Mouse (Mus musculus) limb, embryonic 12.5 days (tissue): Measurements from ENCODE around the gene Rtl1. TPM values are rescaled to one million over a fixed set of nuclear protein-coding genes. Genes with fewer than 3 reads are reported as not detected.

Source experiments
- ATAC-seq: fragments of 200-750 bp; cut with Nextera tagmentation; 2 replicates; pipeline ENCODE4 v1.8.0; 2017; ENCODE audit warnings: low read depth, moderate TSS enrichment; ENCODE audit not compliant: insufficient number of reproducible peaks, insufficient read depth, low FRiP score, low TSS enrichment
- H3K27ac ChIP-seq: fragments of 300-500 bp; sonication (generic); 2 replicates; pipeline ENCODE4 v1.5.1; 2016; ENCODE audit warnings: mild to moderate bottlenecking, moderate library complexity
- H3K27me3 ChIP-seq: fragments of 300-500 bp; sonication (generic); 2 replicates; pipeline ENCODE4 v1.6.1; 2016; ENCODE audit warnings: mild to moderate bottlenecking, moderate library complexity
- H3K36me3 ChIP-seq: fragments of 300-500 bp; sonication (generic); 2 replicates; pipeline ENCODE4 v1.6.1; 2016; ENCODE audit warnings: mild to moderate bottlenecking, moderate library complexity
- H3K4me1 ChIP-seq: fragments of 300-500 bp; sonication (generic); replicated peaks from 2 replicates; pipeline ENCODE4 v1.6.1; 2016
- H3K4me2 ChIP-seq: fragments of 300-500 bp; sonication (generic); 2 replicates; pipeline ENCODE4 v1.6.1; 2016; ENCODE audit warnings: mild to moderate bottlenecking, moderate library complexity
- H3K4me3 ChIP-seq: fragments of 300-500 bp; sonication (generic); replicated peaks from 2 replicates; pipeline ENCODE4 v1.5.1; 2016; ENCODE audit warnings: mild to moderate bottlenecking
- H3K9ac ChIP-seq: fragments of 300-500 bp; sonication (generic); replicated peaks from 2 replicates; pipeline ENCODE4 v1.6.1; 2016; ENCODE audit warnings: mild to moderate bottlenecking, moderate library complexity
- H3K9me3 ChIP-seq: fragments of 300-500 bp; sonication (generic); 2 replicates; pipeline ENCODE4 v1.6.1; 2016; ENCODE audit warnings: mild to moderate bottlenecking, moderate library complexity
- WGBS: fragments of 180-500 bp; shearing (Covaris S2); methylation state at CpG from one replicate; pipeline ENCODE4 v1.1.7; 2016; 5-methylcytosine and 5-hydroxymethylcytosine counted together
- polyA plus RNA-seq: library from polyadenylated mRNA; unstranded; fragments of >200 nt; fragmentation: Nextera tagmentation; extraction: Ambion mirVana; gene quantifications from 2 replicates; pipeline ENCODE4 v1.2.1, GENCODE M21; 2016

The Rtl1 gene
- 1.5 and 1.7 TPM in 2 replicates for polyA plus RNA-seq

DNA sequence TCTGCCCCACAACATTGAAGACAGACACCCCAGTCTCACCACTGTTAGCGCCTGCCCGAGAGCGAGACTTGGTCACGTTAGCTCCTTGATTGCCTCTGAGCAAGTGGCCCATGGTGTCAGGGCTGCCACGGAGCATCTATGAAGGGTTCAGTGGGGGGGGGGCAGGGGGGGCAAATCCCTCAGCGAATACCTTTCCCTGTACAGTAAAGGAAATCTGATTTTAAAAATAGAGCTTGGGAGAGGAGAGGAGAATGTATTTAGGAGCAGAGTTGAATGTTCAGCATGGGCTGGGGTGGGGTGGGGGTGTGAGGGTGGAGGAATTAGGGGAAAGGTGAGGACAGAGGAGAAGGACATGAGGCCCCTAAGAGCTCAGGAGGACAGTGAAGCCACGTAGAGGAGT, at the start of gene Rtl1:
Gene Rtl1 (minus strand): TSS at position 101 of the 400 bp plus-strand sequence.
- Histone ChIP-seq H3K9ac (no peak within 1 kb of the TSS), H3K4me2 (no peak within 1 kb of the TSS), H3K4me1 (peaks cover 22% of the 10 kb centered on the region), H3K4me3 (no peak within 1 kb of the TSS), H3K36me3 (peaks cover 48% of the 10 kb centered on the region), H3K27me3 (no peaks in the 10 kb centered on the region), H3K27ac (no peak within 1 kb of the TSS), H3K9me3 (no peaks in the 10 kb centered on the region)
- ATAC-seq, result no peak
- 86% methylated on average over 7 of the region's 7 CpGs for WGBS

DNA sequence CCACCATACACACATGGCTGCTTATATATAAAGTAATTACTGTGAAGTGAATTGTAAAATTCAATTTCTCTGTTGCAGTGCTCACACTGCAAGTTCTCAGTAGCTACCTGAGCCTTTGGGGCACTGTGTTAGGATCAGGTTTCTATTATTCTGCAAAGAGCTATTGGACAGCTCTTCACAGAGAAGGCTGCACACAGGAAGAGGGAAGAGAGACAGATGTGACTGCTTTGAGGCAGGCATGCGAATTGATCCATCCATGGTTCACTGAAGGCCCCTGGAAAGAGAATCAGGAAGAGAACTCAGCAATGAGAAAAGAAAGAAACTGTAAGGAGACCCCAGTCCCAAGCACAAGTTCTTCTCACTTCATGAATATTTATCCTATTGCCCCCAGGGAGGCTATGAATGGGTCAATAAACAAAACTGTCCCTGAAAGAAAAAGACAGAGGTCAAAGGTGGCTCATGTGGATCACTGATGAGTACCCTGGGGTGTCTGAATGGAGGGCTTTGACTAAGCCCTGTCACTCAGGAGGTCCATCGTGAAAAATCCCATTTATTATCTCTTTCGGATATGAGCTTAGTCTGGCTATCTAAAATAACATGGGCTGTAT, 40.5 kb upstream of the Rtl1 start:
- 66% methylated on average over 3 of the region's 3 CpGs for WGBS

DNA sequence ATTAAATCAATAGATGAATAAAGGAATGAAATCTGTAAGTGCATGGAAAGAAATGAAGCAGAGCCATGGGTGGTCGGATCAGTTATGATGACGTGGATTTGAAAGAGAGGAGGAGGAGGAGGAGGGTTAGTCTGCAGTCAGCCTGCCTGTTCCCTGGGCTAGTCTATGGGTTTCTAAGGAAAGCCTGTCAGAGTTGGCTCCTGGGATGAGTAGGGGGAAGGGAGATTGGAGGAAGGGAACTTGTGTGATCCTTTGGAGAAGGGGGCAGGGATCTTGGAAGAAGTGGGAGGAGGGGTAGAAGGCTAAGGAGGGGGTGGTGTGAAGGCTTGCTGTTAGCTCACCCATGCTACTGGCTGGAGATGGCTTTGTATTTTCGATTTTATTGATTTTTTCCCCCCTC, 31.9 kb upstream of the Rtl1 start:
- no peak overlapping the region for H3K27ac ChIP-seq
- H3K4me1 ChIP-seq, result no peaks in the 10 kb centered on the region
- WGBS, result 62% methylated on average over 3 of the region's 3 CpGs
- H3K27me3 ChIP-seq, result no peaks in the 10 kb centered on the region
- no peak overlapping the region for H3K4me3 ChIP-seq
- H3K36me3 ChIP-seq, result peaks cover 5% of the 10 kb centered on the region; the same call in 1 of the 2 replicates
- no peaks in the 10 kb centered on the region for H3K9me3 ChIP-seq
- ATAC-seq, result no peak
- H3K4me2 ChIP-seq, result no peak overlapping the region
- H3K9ac ChIP-seq, result no peak overlapping the region

More for the DNA sequence above, 40.5 kb upstream of the Rtl1 start:
- H3K4me1 ChIP-seq, result no peaks in the 10 kb centered on the region
- no peak overlapping the region for H3K4me2 ChIP-seq
- H3K36me3 ChIP-seq, result peaks cover 19% of the 10 kb centered on the region; the same call in 1 of the 2 replicates
- H3K27me3 ChIP-seq, result no peaks in the 10 kb centered on the region
- H3K27ac ChIP-seq, result no peak overlapping the region
- H3K4me3 ChIP-seq, result no peak overlapping the region
- no peak overlapping the region for H3K9ac ChIP-seq
- no peak for ATAC-seq
- H3K9me3 ChIP-seq, result no peaks in the 10 kb centered on the region

DNA sequence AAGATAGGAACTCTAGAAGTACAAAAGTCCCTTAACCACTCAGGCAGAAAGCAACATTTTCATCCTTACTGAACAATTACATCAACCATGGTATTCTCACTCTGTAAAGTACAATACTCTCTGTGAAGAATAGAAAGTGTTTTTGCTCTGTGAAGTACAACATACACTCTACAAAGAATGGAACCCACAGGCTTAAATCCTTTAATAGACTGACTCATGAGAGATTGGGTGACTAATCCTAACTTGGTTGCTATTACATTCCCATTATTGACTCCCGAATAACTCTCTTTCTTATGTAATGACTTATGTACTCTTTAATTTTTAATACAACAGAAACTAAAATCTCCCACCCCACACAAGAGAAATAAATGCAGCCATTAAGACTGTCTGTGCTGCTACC, 28.8 kb upstream of the Rtl1 start:
- no peak for ATAC-seq
- Histone ChIP-seq H3K4me3 (no peak overlapping the region), H3K27me3 (no peaks in the 10 kb centered on the region), H3K36me3 (peaks cover 8% of the 10 kb centered on the region; the same call in 1 of the 2 replicates), H3K4me1 (no peaks in the 10 kb centered on the region), H3K4me2 (no peak overlapping the region), H3K9me3 (no peaks in the 10 kb centered on the region), H3K27ac (no peak overlapping the region), H3K9ac (no peak overlapping the region)
- WGBS, result 89% methylated on average over 1 of the region's 1 CpGs

DNA sequence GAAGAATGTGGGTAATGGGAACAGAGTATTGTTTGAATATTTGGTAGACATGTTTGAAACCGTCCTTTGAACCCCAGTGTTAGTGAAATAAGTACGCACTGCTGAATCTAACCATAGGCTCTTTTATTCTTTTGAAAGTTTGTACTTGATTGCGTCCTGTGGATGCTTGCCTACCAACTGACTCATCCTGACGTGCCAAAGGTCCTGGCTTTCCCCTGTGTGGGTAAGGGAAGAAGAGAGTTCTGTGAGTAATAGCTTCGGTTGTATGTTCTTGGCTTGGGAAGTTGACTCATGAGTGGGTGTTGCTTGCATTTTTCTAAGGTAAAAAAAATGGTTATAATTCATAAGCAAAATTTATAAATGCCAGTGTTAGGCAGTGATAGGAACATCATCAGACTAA, 26.8 kb upstream of the Rtl1 start:
- 89% methylated on average over 5 of the region's 5 CpGs for WGBS
- Histone ChIP-seq H3K36me3 (peaks cover 11% of the 10 kb centered on the region; the same call in 1 of the 2 replicates), H3K4me1 (no peaks in the 10 kb centered on the region), H3K27me3 (no peaks in the 10 kb centered on the region), H3K4me2 (no peak overlapping the region), H3K9ac (no peak overlapping the region), H3K27ac (no peak overlapping the region), H3K9me3 (no peaks in the 10 kb centered on the region), H3K4me3 (no peak overlapping the region)
- ATAC-seq, result no peak

DNA sequence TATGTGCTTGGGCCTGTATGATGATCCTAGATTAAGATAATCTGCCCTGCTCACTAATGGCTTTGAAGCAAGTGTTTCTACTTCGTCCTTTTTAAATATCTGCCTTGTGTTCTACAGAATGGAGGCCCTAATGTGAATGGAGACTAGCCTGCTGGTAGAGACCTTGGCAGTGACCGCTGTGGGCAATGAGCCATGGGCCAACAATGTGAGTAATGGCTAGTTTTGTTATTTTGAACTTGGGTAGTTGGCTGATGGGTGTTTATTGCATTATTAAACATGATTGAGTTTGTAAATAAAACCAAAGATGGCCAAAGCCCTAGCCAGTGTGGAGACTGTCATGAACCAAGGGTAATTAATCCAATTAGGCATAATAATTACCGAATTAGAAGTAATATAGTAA, 20.1 kb upstream of the Rtl1 start:
- Histone ChIP-seq H3K9ac (no peak overlapping the region), H3K4me2 (no peak overlapping the region), H3K4me3 (no peak overlapping the region), H3K27me3 (no peaks in the 10 kb centered on the region; the same call in 1 of the 2 replicates), H3K9me3 (no peaks in the 10 kb centered on the region), H3K36me3 (peaks cover 46% of the 10 kb centered on the region), H3K27ac (no peak overlapping the region), H3K4me1 (no peaks in the 10 kb centered on the region)
- 94% methylated on average over 3 of the region's 3 CpGs for WGBS
- no peak for ATAC-seq

DNA sequence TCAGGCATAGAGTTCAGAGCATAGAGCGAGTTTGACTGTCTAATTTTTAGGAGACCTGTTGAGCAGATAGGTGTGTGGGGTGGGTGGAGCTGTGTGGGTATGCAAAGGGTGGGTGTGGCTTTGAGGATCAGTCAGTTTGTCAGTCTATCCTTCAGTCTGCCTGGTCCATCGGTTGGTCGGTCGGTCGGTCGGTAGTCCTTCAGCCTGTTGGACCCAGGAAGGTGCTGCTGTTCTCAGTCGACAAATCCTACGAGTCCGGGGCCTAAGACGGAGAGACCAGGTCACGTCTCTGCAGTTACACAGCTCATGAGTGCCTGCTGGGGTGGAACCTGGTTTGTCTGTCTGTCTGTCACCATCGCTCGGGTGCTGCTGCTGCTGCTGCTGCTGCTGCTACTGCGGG, 17.9 kb upstream of the Rtl1 start:
- Histone ChIP-seq H3K36me3 (peaks cover 50% of the 10 kb centered on the region), H3K27ac (no peak overlapping the region), H3K27me3 (peaks cover 11% of the 10 kb centered on the region), H3K4me1 (peaks cover 14% of the 10 kb centered on the region), H3K4me3 (no peak overlapping the region), H3K9ac (no peak overlapping the region), H3K9me3 (no peaks in the 10 kb centered on the region), H3K4me2 (no peak overlapping the region)
- ATAC-seq, result no peak
- WGBS, result 92% methylated on average over 14 of the region's 14 CpGs

DNA sequence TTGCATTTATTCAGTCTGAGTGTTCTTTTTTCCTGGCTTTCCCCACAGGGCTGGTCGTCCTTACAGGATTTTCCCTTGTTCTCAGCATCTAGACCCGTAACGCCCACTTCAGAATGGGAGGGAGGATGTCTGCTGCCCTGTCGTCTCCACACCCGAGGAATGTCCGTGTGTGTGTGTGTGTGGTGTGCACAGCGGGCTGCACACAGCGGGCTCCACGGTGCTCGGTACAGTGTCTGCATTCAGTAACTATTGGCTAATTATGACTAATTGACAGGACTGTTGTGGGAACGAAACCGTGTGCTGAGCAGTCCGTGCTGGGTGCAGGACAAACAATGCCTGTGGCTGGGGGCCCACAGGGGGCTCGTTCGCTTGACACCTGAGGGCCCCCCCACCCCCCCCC, 17.0 kb upstream of the Rtl1 start:
- WGBS, result 45% methylated on average over 15 of the region's 15 CpGs
- Histone ChIP-seq H3K27ac (no peak overlapping the region), H3K4me3 (no peak overlapping the region), H3K4me2 (peak overlapping the region; percentile 30), H3K36me3 (peaks cover 51% of the 10 kb centered on the region), H3K4me1 (peaks cover 17% of the 10 kb centered on the region), H3K9me3 (no peaks in the 10 kb centered on the region), H3K9ac (peak overlapping the region; percentile 23; the same call in 1 of the 2 replicates), H3K27me3 (peaks cover 19% of the 10 kb centered on the region)
- ATAC-seq, result no peak

DNA sequence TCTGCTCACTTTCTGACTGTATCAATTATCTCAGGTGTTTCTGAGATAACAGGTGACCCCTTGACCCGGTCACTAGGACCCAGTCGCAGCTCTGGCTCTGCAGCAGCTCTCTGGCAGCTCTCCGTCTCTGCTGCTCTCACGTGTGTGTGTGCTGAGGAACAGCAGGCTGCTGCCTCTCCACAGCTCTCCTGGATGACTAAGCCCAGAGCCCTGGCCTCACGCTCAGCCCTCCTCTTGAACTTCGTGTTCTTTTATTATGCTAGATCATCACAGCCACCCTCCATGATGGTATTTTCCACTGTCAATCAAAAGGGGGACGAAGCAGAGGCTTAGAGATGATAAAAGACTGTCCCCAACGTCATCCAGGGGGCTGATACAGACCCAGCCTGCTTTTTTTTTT, 15.2 kb upstream of the Rtl1 start:
- WGBS, result 74% methylated on average over 8 of the region's 8 CpGs
- no peak overlapping the region for H3K27ac ChIP-seq
- H3K36me3 ChIP-seq, result peaks cover 62% of the 10 kb centered on the region
- no peak for ATAC-seq
- peaks cover 21% of the 10 kb centered on the region for H3K27me3 ChIP-seq
- H3K4me1 ChIP-seq, result peaks cover 17% of the 10 kb centered on the region
- H3K4me3 ChIP-seq, result no peak overlapping the region
- H3K9me3 ChIP-seq, result peaks cover 13% of the 10 kb centered on the region; the same call in 1 of the 2 replicates
- H3K4me2 ChIP-seq, result no peak overlapping the region
- H3K9ac ChIP-seq, result no peak overlapping the region

DNA sequence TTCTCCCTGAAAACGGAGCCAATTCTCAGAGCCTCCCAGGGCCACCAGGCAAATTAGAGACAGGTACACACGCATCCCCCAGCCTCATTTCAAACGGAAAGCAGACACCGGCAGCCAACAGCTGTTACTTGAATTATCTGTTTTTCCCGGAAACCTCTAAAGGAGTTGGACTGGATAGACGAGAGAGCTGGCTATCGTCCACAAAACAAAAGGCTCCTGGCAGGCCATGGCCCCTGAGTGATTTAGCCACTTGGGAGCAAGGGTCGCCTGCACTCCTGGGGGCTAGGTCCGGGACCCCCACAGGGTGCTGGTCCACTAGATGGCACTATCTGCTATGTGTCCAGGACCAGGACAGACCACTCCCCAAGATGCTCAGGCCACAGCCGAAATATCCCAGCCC, 14.3 kb upstream of the Rtl1 start:
- no peak overlapping the region for H3K27ac ChIP-seq

DNA sequence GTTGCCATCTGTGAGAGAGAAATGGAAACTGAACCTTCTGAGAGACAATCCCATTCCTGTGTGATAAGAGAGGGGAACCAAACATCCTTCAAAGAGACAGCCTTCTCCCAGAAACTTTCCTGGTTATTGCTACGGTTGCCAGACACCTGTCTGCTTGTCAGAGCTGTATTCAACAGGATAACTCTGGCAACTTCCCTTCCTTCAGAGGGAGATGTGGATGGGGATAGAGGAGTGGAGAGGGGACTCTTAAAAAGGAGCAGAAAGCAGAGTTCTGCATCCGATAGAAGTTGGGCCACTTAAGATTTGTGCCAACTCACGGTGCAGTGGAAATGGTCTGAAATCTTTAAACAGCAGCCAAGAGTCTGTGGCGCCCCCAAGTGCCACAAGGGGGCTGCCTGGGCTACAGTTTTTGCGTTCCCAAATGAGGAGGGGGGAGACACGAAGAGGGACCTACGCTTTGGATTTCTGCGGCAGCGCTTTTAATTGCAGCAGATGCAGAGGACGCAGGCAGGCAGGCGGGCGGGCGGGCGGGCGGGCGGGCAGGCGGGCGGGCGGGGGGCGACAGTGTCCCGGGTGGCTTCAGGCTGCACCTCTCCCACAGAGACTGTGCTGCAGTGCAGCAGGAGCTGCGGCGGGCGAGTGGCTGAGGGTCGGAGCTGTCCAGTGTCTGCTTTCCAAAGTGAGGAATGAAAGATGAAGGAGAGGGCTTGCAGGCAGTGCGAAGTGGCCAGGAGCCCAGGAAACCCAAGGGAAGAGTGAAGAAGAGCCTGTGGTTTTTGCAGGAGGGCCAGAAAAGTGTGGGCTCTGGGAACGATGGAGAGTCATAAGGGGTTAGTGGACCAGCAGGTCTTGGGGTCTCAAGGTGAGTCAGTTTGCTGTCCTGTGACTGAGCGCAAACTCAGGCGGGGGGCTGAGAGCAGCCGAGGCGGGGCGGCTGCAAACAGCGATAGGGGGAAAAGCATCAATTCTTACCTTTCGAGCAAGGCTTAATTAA, 12.6 kb upstream of the Rtl1 start:
- 52% methylated on average over 34 of the region's 34 CpGs for WGBS
- H3K4me3 ChIP-seq, result peak overlapping the region; percentile 29
- 0 out of 2 replicates have a peak overlapping the region, but pooled peaks have one; percentile 23 for H3K27ac ChIP-seq
- H3K4me2 ChIP-seq, result peak overlapping the region; percentile 51
- ATAC-seq, result no peak
- H3K9me3 ChIP-seq, result peaks cover 21% of the 10 kb centered on the region; the same call in 1 of the 2 replicates
- H3K27me3 ChIP-seq, result peaks cover 21% of the 10 kb centered on the region
- H3K4me1 ChIP-seq, result peaks cover 28% of the 10 kb centered on the region
- no peak overlapping the region for H3K9ac ChIP-seq
- peaks cover 78% of the 10 kb centered on the region for H3K36me3 ChIP-seq

More for the DNA sequence above, 14.3 kb upstream of the Rtl1 start:
- Histone ChIP-seq H3K9me3 (peaks cover 21% of the 10 kb centered on the region; the same call in 1 of the 2 replicates), H3K36me3 (peaks cover 69% of the 10 kb centered on the region), H3K9ac (no peak overlapping the region), H3K27me3 (peaks cover 21% of the 10 kb centered on the region), H3K4me2 (no peak overlapping the region), H3K4me1 (peaks cover 17% of the 10 kb centered on the region), H3K4me3 (no peak overlapping the region)
- WGBS, result 25% methylated on average over 10 of the region's 10 CpGs
- ATAC-seq, result no peak
